Mouse (Mus musculus): ENCODE results near the gene Spg7. TPM values are rescaled to one million over a fixed set of nuclear protein-coding genes. Genes with fewer than 3 reads are reported as not detected.

Gene Spg7
- polyA plus RNA-seq, 1 experiment from 2014 or later = 54.3 TPM

- Histone ChIP-seq H3K27me3 (ENCODE audit: control insufficient read depth, insufficient read depth, low read length) (no peaks in the 10 kb centered on the region), H3K9me3 (ENCODE audit: control insufficient read depth, low read depth, low read length) (0 out of 2 replicates have a peak, but pooled peaks cover 3% of the 10 kb centered on the region), H3K4me1 (ENCODE audit: control insufficient read depth, insufficient read depth, low read length) (peaks cover 29% of the 10 kb centered on the region), H3K36me3 (ENCODE audit: control insufficient read depth, insufficient read depth, low read length) (no peaks in the 10 kb centered on the region), H3K27ac (ENCODE audit: low read length) (no peak overlapping the region), H3K4me3 (ENCODE audit: low read depth, low read length) (no peak overlapping the region), H3K4me2 (replicated peaks; ENCODE audit: low read depth, low read length) (no peak overlapping the region), H3K9ac (replicated peaks; ENCODE audit: low read depth, low read length) (no peak overlapping the region)
- 88% methylated on average over 11 of the region's 11 CpGs for WGBS
- ATAC-seq (ENCODE audit: insufficient number of reproducible peaks, insufficient read depth, low FRiP score, low read depth) = no peak
These were observed 71.5 kb downstream of the Spg7 start for GRCm38 (mm10) chr8:123134149-123134713.

GRCm38 (mm10) chr8:123135406-123135805 lies 72.7 kb downstream of the Spg7 start:
- Histone ChIP-seq H3K27ac (ENCODE audit: low read length) (peak overlapping the region; percentile 24; the same call in 1 of the 2 replicates), H3K4me2 (replicated peaks; ENCODE audit: low read depth, low read length) (no peak overlapping the region), H3K27me3 (ENCODE audit: control insufficient read depth, insufficient read depth, low read length) (no peaks in the 10 kb centered on the region), H3K4me1 (ENCODE audit: control insufficient read depth, insufficient read depth, low read length) (peaks cover 29% of the 10 kb centered on the region), H3K9me3 (ENCODE audit: control insufficient read depth, low read depth, low read length) (0 out of 2 replicates have a peak, but pooled peaks cover 3% of the 10 kb centered on the region), H3K36me3 (ENCODE audit: control insufficient read depth, insufficient read depth, low read length) (no peaks in the 10 kb centered on the region), H3K9ac (replicated peaks; ENCODE audit: low read depth, low read length) (no peak overlapping the region), H3K4me3 (ENCODE audit: low read depth, low read length) (no peak overlapping the region)
- ATAC-seq (ENCODE audit: insufficient number of reproducible peaks, insufficient read depth, low FRiP score, low read depth) = no peak
- WGBS = 18% methylated on average over 7 of the region's 7 CpGs

DNA sequence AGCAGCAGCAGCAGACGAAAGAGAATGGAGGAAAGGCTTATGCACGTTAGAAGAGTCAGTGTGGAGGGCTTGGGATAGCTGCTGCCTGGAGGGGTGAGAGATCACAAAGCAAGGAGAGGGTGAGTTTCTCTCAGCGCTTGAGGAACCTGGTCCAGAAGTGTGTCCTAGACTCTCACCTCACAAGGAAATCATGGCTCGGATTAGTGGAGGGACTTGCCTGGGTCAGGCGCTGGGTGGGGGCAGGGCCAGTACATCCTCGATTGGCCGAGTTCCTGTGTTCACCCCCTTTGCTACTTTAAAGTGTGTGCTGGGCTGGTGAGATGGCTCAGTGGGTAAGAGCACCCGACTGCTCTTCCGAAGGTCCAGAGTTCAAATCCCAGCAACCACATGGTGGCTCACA lies 73.1 kb downstream of the Spg7 start:
- WGBS = 50% methylated on average over 9 of the region's 9 CpGs
- Histone ChIP-seq H3K9me3 (ENCODE audit: control insufficient read depth, low read depth, low read length) (0 out of 2 replicates have a peak, but pooled peaks cover 3% of the 10 kb centered on the region), H3K36me3 (ENCODE audit: control insufficient read depth, insufficient read depth, low read length) (no peaks in the 10 kb centered on the region), H3K4me3 (ENCODE audit: low read depth, low read length) (no peak overlapping the region), H3K27ac (ENCODE audit: low read length) (peak overlapping the region; percentile 24; the same call in 1 of the 2 replicates), H3K4me2 (replicated peaks; ENCODE audit: low read depth, low read length) (no peak overlapping the region), H3K4me1 (ENCODE audit: control insufficient read depth, insufficient read depth, low read length) (peaks cover 29% of the 10 kb centered on the region), H3K27me3 (ENCODE audit: control insufficient read depth, insufficient read depth, low read length) (no peaks in the 10 kb centered on the region), H3K9ac (replicated peaks; ENCODE audit: low read depth, low read length) (no peak overlapping the region)
- ATAC-seq (ENCODE audit: insufficient number of reproducible peaks, insufficient read depth, low FRiP score, low read depth) = no peak

DNA sequence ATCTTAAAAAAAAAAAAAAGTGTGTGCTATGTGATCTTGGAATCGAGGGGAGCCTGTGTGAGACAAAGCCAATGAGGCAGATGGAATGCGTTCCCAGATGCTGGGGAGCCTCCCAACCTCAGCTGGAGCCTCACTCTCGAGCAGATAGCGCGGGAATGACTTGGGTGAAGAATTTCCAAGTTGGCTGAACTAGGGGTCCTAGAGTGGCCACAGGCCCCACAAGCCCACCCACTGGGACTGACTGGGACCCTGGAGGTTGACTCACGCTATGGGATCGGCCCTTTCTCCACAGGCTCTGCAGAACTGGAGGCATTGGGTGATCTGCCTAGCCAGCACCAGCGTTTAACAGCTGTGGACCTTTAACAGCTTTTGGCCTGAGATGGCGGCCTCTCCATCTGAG lies 73.5 kb downstream of the Spg7 start:
- ATAC-seq (ENCODE audit: insufficient number of reproducible peaks, insufficient read depth, low FRiP score, low read depth) = no peak
- no peak overlapping the region for H3K4me3 ChIP-seq (ENCODE audit: low read depth, low read length)
- no peak overlapping the region for H3K9ac ChIP-seq (replicated peaks; ENCODE audit: low read depth, low read length)
- H3K4me1 ChIP-seq (ENCODE audit: control insufficient read depth, insufficient read depth, low read length) = peaks cover 29% of the 10 kb centered on the region
- no peaks in the 10 kb centered on the region for H3K27me3 ChIP-seq (ENCODE audit: control insufficient read depth, insufficient read depth, low read length)
- H3K36me3 ChIP-seq (ENCODE audit: control insufficient read depth, insufficient read depth, low read length) = no peaks in the 10 kb centered on the region
- 69% methylated on average over 9 of the region's 9 CpGs for WGBS
- 0 out of 2 replicates have a peak overlapping the region, but pooled peaks have one; percentile 33 for H3K27ac ChIP-seq (ENCODE audit: low read length)
- 0 out of 2 replicates have a peak, but pooled peaks cover 3% of the 10 kb centered on the region for H3K9me3 ChIP-seq (ENCODE audit: control insufficient read depth, low read depth, low read length)
- H3K4me2 ChIP-seq (replicated peaks; ENCODE audit: low read depth, low read length) = no peak overlapping the region

- Histone ChIP-seq H3K36me3 (ENCODE audit: control insufficient read depth, insufficient read depth, low read length) (no peaks in the 10 kb centered on the region), H3K9me3 (ENCODE audit: control insufficient read depth, low read depth, low read length) (0 out of 2 replicates have a peak, but pooled peaks cover 3% of the 10 kb centered on the region), H3K4me2 (replicated peaks; ENCODE audit: low read depth, low read length) (no peak overlapping the region), H3K9ac (replicated peaks; ENCODE audit: low read depth, low read length) (no peak overlapping the region), H3K4me3 (ENCODE audit: low read depth, low read length) (no peak overlapping the region), H3K27me3 (ENCODE audit: control insufficient read depth, insufficient read depth, low read length) (no peaks in the 10 kb centered on the region), H3K4me1 (ENCODE audit: control insufficient read depth, insufficient read depth, low read length) (peaks cover 32% of the 10 kb centered on the region), H3K27ac (ENCODE audit: low read length) (peak overlapping the region; percentile 92)
- WGBS = 3% methylated on average over 2 of the region's 2 CpGs
- peak; percentile 92 for ATAC-seq (ENCODE audit: insufficient number of reproducible peaks, insufficient read depth, low FRiP score, low read depth)
These were observed 74.9 kb downstream of the Spg7 start for GRCm38 (mm10) chr8:123137645-123138077.

GRCm38 (mm10) chr8:123138741-123139140 lies 76.0 kb downstream of the Spg7 start:
- Histone ChIP-seq H3K4me2 (replicated peaks; ENCODE audit: low read depth, low read length) (no peak overlapping the region), H3K36me3 (ENCODE audit: control insufficient read depth, insufficient read depth, low read length) (no peaks in the 10 kb centered on the region), H3K9ac (replicated peaks; ENCODE audit: low read depth, low read length) (no peak overlapping the region), H3K4me1 (ENCODE audit: control insufficient read depth, insufficient read depth, low read length) (peaks cover 32% of the 10 kb centered on the region), H3K9me3 (ENCODE audit: control insufficient read depth, low read depth, low read length) (no peaks in the 10 kb centered on the region), H3K27me3 (ENCODE audit: control insufficient read depth, insufficient read depth, low read length) (no peaks in the 10 kb centered on the region), H3K27ac (ENCODE audit: low read length) (no peak overlapping the region), H3K4me3 (ENCODE audit: low read depth, low read length) (no peak overlapping the region)
- ATAC-seq (ENCODE audit: insufficient number of reproducible peaks, insufficient read depth, low FRiP score, low read depth) = no peak
- WGBS = 51% methylated on average over 4 of the region's 4 CpGs

DNA sequence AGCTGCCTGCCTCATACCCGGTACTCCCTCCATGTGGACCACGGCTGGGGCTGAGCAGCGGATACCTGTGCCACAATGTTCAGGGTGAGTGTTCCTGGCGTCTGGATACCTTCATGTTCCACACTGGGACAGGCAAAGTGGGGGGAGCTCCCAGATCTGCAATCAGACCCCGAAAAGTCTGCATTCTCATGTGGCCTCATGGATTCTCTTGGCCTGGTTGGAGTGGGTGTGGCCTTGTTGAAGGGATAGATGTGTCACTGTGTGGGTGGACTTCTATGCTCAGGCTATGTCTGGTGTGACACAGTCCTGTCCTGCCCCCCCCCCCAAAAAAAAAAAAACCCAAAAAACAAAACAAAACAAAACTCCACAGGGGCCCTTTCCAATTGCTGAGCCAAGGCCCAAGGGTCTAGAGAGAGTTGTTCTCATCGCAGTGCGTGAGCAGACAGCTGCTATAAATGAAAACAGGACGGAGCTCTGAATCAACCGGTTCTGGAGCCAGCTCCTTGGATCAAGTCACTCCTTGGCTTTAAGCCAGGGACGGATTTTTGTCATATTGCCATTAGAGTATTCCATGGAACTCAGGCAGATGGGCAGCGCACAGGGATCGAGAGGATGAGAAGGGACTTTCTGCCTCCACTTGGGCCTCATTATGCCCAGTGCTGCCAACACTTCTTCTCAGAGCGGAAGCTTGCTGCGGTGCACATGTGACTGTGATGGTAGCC lies 79.2 kb downstream of the Spg7 start:
- WGBS = 61% methylated on average over 14 of the region's 14 CpGs
- no peak for ATAC-seq (ENCODE audit: insufficient number of reproducible peaks, insufficient read depth, low FRiP score, low read depth)

GRCm38 (mm10) chr8:123145279-123145678 lies 82.5 kb downstream of the Spg7 start:
- 51% methylated on average over 6 of the region's 6 CpGs for WGBS
- Histone ChIP-seq H3K36me3 (ENCODE audit: control insufficient read depth, insufficient read depth, low read length) (no peaks in the 10 kb centered on the region), H3K9me3 (ENCODE audit: control insufficient read depth, low read depth, low read length) (no peaks in the 10 kb centered on the region), H3K4me1 (ENCODE audit: control insufficient read depth, insufficient read depth, low read length) (0 out of 2 replicates have a peak, but pooled peaks cover 8% of the 10 kb centered on the region), H3K4me3 (ENCODE audit: low read depth, low read length) (no peak overlapping the region), H3K9ac (replicated peaks; ENCODE audit: low read depth, low read length) (no peak overlapping the region), H3K27me3 (ENCODE audit: control insufficient read depth, insufficient read depth, low read length) (no peaks in the 10 kb centered on the region), H3K27ac (ENCODE audit: low read length) (no peak overlapping the region; the same call in 1 of the 2 replicates), H3K4me2 (replicated peaks; ENCODE audit: low read depth, low read length) (no peak overlapping the region)
- ATAC-seq (ENCODE audit: insufficient number of reproducible peaks, insufficient read depth, low FRiP score, low read depth) = no peak

More for the DNA sequence above, 79.2 kb downstream of the Spg7 start:
- Histone ChIP-seq H3K27me3 (ENCODE audit: control insufficient read depth, insufficient read depth, low read length) (no peaks in the 10 kb centered on the region), H3K9ac (replicated peaks; ENCODE audit: low read depth, low read length) (no peak overlapping the region), H3K27ac (ENCODE audit: low read length) (peak overlapping the region; percentile 86), H3K9me3 (ENCODE audit: control insufficient read depth, low read depth, low read length) (no peaks in the 10 kb centered on the region), H3K36me3 (ENCODE audit: control insufficient read depth, insufficient read depth, low read length) (no peaks in the 10 kb centered on the region), H3K4me1 (ENCODE audit: control insufficient read depth, insufficient read depth, low read length) (peaks cover 23% of the 10 kb centered on the region; the same call in 1 of the 2 replicates), H3K4me3 (ENCODE audit: low read depth, low read length) (no peak overlapping the region), H3K4me2 (replicated peaks; ENCODE audit: low read depth, low read length) (no peak overlapping the region)
